9 mouse cellular contexts compared by ENCODE assay signal in genomic region chr12:74284020-74284684, GRCm38 (mm10). TPM values are rescaled to one million over a fixed set of nuclear protein-coding genes. Genes with fewer than 3 reads are reported as not detected.
DNase-seq lines count a peak whose midpoint lies in the region; TF ChIP-seq lines count a peak whose summit lies in the region.
"Had no signal": no experiment of that assay in that cellular context is flagged by ENCODE, and none has a peak within 500 bp of the region (broad histone marks: within the 10 kb centered on the region; RNA-seq: fewer than 3 reads in every experiment).

No protein-coding gene starts in this region.

- DNase-seq in adrenal gland, adult (ENCODE audit: inconsistent age in 2 of 2, low spot score in 1 of 2) = peak; percentile 68 to 74
- peak; percentile 98 for DNase-seq in embryo, embryonic 10.5 days (ENCODE audit: low spot score)
- DNase-seq in gastrocnemius, postnatal 25 days = peak; percentile 52
- DNase-seq in hindlimb bud, embryonic 11.5 days (ENCODE audit: extremely low spot score, low read depth, low spot score) = peak; percentile 82
- peak; percentile 95 for DNase-seq in left cerebral cortex, adult 2 months (ENCODE audit: extremely low spot score in 1 of 2, low spot score in 2 of 2)
- DNase-seq in lung, postnatal 36 days = peak; percentile 42
- DNase-seq in right cerebral cortex, postnatal 10 days (ENCODE audit: low spot score in 2 of 2) = peak; percentile 98
- no peak for DNase-seq in spleen, adult 12 weeks (ENCODE audit: low spot score)

- peak; percentile 74 for TF ChIP-seq CTCF in left cerebral cortex, adult 2 months (IDR thresholded peaks at IDR 0.05)

- peak overlapping the region; percentile 58 for H3K4me3 ChIP-seq in left cerebral cortex, adult 2 months

- peak overlapping the region; percentile 90 for H3K27ac ChIP-seq in left cerebral cortex, adult 2 months

- intact Hi-C loops in left cerebral cortex, adult 2 months (cut with DNase I) = loop anchor here (5.0 kb wide), 3 partner anchors 52 to 177 kb away; no protein-coding TSS in a partner anchor

RNA-seq across cellular contexts. Expression of gene Gm11042, which starts 32.0 kb away (rescaled TPM):
- total RNA-seq in gastrocnemius, postnatal 25 days (2021) = not detected
- total RNA-seq in left cerebral cortex, adult 2 months (2021) = not detected
- total RNA-seq: MEL had no signal
